Mouse (Mus musculus) left cerebral cortex, adult 11 months (tissue): Measurements from ENCODE around the gene Olfr645.

Experiments
- DNase-seq: peaks from one replicate; pipeline ENCODE4 v3.0.0; 2022; ENCODE audit warnings: low spot score

Olfr645 gene

GRCm38 (mm10) chr7:104085365-104085764, at the start of gene Olfr645:
Gene Olfr645 (minus strand): TSS chr7:104085465.
- no peak for DNase-seq

GRCm38 (mm10) chr7:104129726-104130125, 44.5 kb upstream of the Olfr645 start, which contains the start of gene Ubqln5:
Gene Ubqln5 (minus strand): TSS chr7:104129826.
- DNase-seq, result no peak

GRCm38 (mm10) chr7:104104757-104104972, 19.4 kb upstream of the Olfr645 start, which contains the start of gene Olfr646:
Gene Olfr646 (plus strand): TSS chr7:104104873.
- no peak for DNase-seq

- DNase-seq, result no peak
Measured at GRCm38 (mm10) chr7:104103913-104104756, 18.9 kb upstream of the Olfr645 start.

DNA sequence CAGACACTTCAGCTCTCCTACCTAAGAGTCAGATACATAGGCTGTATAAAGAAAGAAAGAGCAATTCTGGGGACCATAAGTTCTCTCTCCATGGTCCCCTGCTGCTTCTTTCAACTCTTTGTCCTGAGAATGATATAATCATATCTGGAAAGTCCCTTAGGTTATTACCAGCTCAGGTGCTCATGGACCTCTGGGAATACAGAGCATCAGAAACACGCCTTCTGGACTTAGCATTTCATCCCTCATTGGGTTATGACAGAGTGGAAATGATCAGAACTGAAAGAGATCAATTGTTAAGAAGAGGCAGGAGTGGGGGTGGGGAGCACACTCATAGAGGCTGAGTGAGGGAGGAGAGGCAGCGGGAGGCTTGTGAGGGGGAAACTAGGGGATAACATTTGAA, 13.5 kb downstream of the Olfr645 start, which contains the start of gene Olfr644:
Gene Olfr644 (minus strand): TSS at position 101 of the 400 bp plus-strand sequence.
- no peak for DNase-seq

- DNase-seq, result no peak
Measured at GRCm38 (mm10) chr7:104061345-104061744, 23.9 kb downstream of the Olfr645 start, which contains the start of gene 4930516K23Rik. Gene 4930516K23Rik (minus strand): TSS chr7:104061445.

GRCm38 (mm10) chr7:104059215-104059614, 26.1 kb downstream of the Olfr645 start:
- no peak for DNase-seq

GRCm38 (mm10) chr7:104052566-104052965, 32.7 kb downstream of the Olfr645 start, which contains the start of gene Olfr642:
Gene Olfr642 (minus strand): TSS chr7:104052666.
- DNase-seq, result no peak

DNA sequence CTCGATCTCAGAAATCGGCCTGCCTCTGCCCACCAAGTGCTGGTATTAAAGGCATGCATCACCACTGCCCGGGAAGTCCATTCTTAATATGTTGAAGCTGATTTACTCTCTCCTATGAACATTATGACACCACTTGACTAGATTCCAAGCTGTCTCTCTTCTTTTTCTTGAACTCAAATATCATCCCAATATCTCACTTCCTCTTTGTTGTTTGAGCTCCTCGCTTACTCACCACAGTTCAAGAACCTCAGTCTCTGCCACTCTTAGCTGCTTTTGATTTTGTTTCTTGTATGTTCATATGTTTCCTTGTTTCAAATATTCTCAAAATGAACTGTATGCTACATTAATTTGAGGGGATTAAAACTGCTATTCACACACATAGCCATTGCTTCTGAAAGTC, 34.5 kb downstream of the Olfr645 start:
- no peak for DNase-seq

- DNase-seq, result no peak
Measured at GRCm38 (mm10) chr7:104035145-104035544, 50.1 kb downstream of the Olfr645 start, which contains the start of gene Olfr641. Gene Olfr641 (plus strand): TSS chr7:104035445.
